ENCODE assay signal across 11 mouse cellular contexts in genomic region chr6:101593782-101594641, GRCm38 (mm10).
DNase-seq lines count a peak whose midpoint lies in the region; ATAC-seq and TF ChIP-seq lines count a peak whose summit lies in the region.
"Had no signal": no experiment of that assay in that cellular context is flagged by ENCODE, and none has a peak within 500 bp of the region (broad histone marks: within the 10 kb centered on the region; RNA-seq: fewer than 3 reads in every experiment).

No protein-coding gene starts in this region.

- peak; percentile 29 for DNase-seq in adrenal gland, postnatal 14 days
- DNase-seq in adrenal gland, adult 8-10 months, result no peak
- DNase-seq in kidney, postnatal 14 days, result peak; percentile 31
- peak; percentile 3 to 38 for DNase-seq in urinary bladder, postnatal 36 days (ENCODE audit: low spot score in 2 of 2)
- DNase-seq in urinary bladder, adult 2 months (ENCODE audit: low spot score), result no peak
- DNase-seq in thymus, adult 2 months, result no peak
- DNase-seq: cerebellum, adult 9-10 months; kidney, adult 8-10 months had no signal

- 64% methylated on average over 12 of the region's 12 CpGs for WGBS in kidney, embryonic 14.5 days
- 87% methylated on average over 12 of the region's 12 CpGs for WGBS in thymus, adult 2 months

- no peak overlapping the region for H3K9ac ChIP-seq in kidney, embryonic 14.5 days (ENCODE audit: low read depth, low read length)

- ATAC-seq in kidney, embryonic 14.5 days (ENCODE audit: low FRiP score, low TSS enrichment), result no peak
- no peak for ATAC-seq in CD4-positive, CD25-positive, alpha-beta regulatory T cell, adult 4 months

- no peaks in the 10 kb centered on the region for H3K4me1 ChIP-seq in kidney, embryonic 14.5 days (ENCODE audit: control insufficient read depth, insufficient read depth, low read length)
- H3K4me1 ChIP-seq in thymus, adult 2 months (replicated peaks; ENCODE audit: control insufficient read depth, insufficient read depth, low read length), result no peaks in the 10 kb centered on the region
- H3K4me1 ChIP-seq: megakaryocyte, embryonic 14.5 days had no signal

- no peak overlapping the region for H3K4me3 ChIP-seq in kidney, embryonic 14.5 days (ENCODE audit: low read length)
- H3K4me3 ChIP-seq in thymus, adult 2 months (ENCODE audit: control insufficient read depth, insufficient read depth, low read length), result no peak overlapping the region
- H3K4me3 ChIP-seq: megakaryocyte, embryonic 14.5 days had no signal

- TF ChIP-seq POLR2A in thymus, adult 2 months (IDR thresholded peaks at IDR 0.05; ENCODE audit: control insufficient read depth, extremely low read depth, insufficient read depth, low read length, poor library complexity), result no peak

- TF ChIP-seq CTCF in thymus, adult 2 months (IDR thresholded peaks at IDR 0.05; ENCODE audit: borderline replicate concordance, control insufficient read depth, extremely low read depth, insufficient read depth, low read length, poor library complexity), result no peak

- H3K4me2 ChIP-seq in kidney, embryonic 14.5 days (replicated peaks; ENCODE audit: low read depth, low read length), result no peak overlapping the region

- H3K9me3 ChIP-seq in kidney, embryonic 14.5 days (ENCODE audit: control insufficient read depth, low read length), result no peaks in the 10 kb centered on the region

- no peaks in the 10 kb centered on the region for H3K36me3 ChIP-seq in kidney, embryonic 14.5 days (ENCODE audit: control insufficient read depth, insufficient read depth, low read length)
- H3K36me3 ChIP-seq in thymus, adult 2 months (ENCODE audit: control insufficient read depth, insufficient read depth, low read length), result no peaks in the 10 kb centered on the region

- H3K27ac ChIP-seq in kidney, embryonic 14.5 days (ENCODE audit: low read depth, low read length), result no peak overlapping the region
- H3K27ac ChIP-seq in thymus, adult 2 months (ENCODE audit: control insufficient read depth, insufficient read depth, low read length), result no peak overlapping the region

- no peaks in the 10 kb centered on the region for H3K27me3 ChIP-seq in kidney, embryonic 14.5 days (ENCODE audit: control insufficient read depth, insufficient read depth, low read length)
- no peaks in the 10 kb centered on the region for H3K27me3 ChIP-seq in thymus, adult 2 months (ENCODE audit: control insufficient read depth, insufficient read depth, low read length)
- H3K27me3 ChIP-seq: megakaryocyte, embryonic 14.5 days had no signal

Comparison
In these comparisons a context has a peak if more than half of its experiments do, and no peak if none do; other contexts are left out.
1. DNase-seq: peak in adrenal gland, postnatal 14 days (single experiment), kidney, postnatal 14 days (single experiment) and urinary bladder, postnatal 36 days (2 of 2); none in adrenal gland, adult 8-10 months (single experiment), urinary bladder, adult 2 months (single experiment) and thymus, adult 2 months (single experiment).